Mouse (Mus musculus) kidney, embryonic 16.5 days (tissue): ENCODE results near the gene Rbfox1. TPM values are rescaled to one million over a fixed set of nuclear protein-coding genes. Genes with fewer than 3 reads are reported as not detected.
A peak's percentile ranks its signal among the peaks of the same experiment; 100 is the strongest.

Source experiments
- ATAC-seq: fragments of 200-750 bp; cut with Nextera tagmentation; 2 replicates; pipeline ENCODE4 v1.8.0; 2017; ENCODE audit warnings: moderate TSS enrichment; ENCODE audit not compliant: low FRiP score, low TSS enrichment
- H3K27ac ChIP-seq: fragments of 300-500 bp; sonication (generic); 2 replicates; pipeline ENCODE4 v1.5.1; 2014; ENCODE audit warnings: low read length
- H3K27me3 ChIP-seq: fragments of 300-500 bp; sonication (generic); 2 replicates; pipeline ENCODE4 v1.6.1; 2014; ENCODE audit warnings: low read length, control low read depth, mixed read lengths; ENCODE audit not compliant: insufficient read depth
- H3K36me3 ChIP-seq: fragments of 300-500 bp; sonication (generic); 2 replicates; pipeline ENCODE4 v1.6.1; 2014; ENCODE audit warnings: low read length, control low read depth, mixed read lengths; ENCODE audit not compliant: insufficient read depth
- H3K4me1 ChIP-seq: fragments of 300-500 bp; sonication (generic); 2 replicates; pipeline ENCODE4 v1.6.1; 2014; ENCODE audit warnings: low read length, control low read depth, mixed read lengths; ENCODE audit not compliant: insufficient read depth
- H3K4me2 ChIP-seq: fragments of 300-500 bp; sonication (generic); replicated peaks from 2 replicates; pipeline ENCODE4 v1.6.1; 2014; ENCODE audit warnings: low read depth, low read length
- H3K4me3 ChIP-seq: fragments of 300-500 bp; sonication (generic); 2 replicates; pipeline ENCODE4 v1.5.1; 2014; ENCODE audit warnings: mild to moderate bottlenecking, low read length
- H3K9ac ChIP-seq: fragments of 300-500 bp; sonication (generic); replicated peaks from 2 replicates; pipeline ENCODE4 v1.6.1; 2014; ENCODE audit warnings: low read length
- H3K9me3 ChIP-seq: fragments of 300-500 bp; sonication (generic); 2 replicates; pipeline ENCODE4 v1.6.1; 2016; ENCODE audit warnings: low read length, control low read depth
- WGBS: fragments of 180-500 bp; shearing (Covaris S2); extraction: QIAGEN DNeasy Blood & Tissue Kit; methylation state at CpG from one replicate; pipeline ENCODE4 v1.1.7; 2014; 5-methylcytosine and 5-hydroxymethylcytosine counted together
- polyA plus RNA-seq: library from polyadenylated mRNA; unstranded; fragments of >200 nt; fragmentation: Nextera tagmentation; extraction: Ambion mirVana; gene quantifications from 2 replicates; pipeline ENCODE4 v1.2.1, GENCODE M21; 2015

Gene Rbfox1
- polyA plus RNA-seq, 1 experiment from 2014 or later = 5.4 TPM

DNA sequence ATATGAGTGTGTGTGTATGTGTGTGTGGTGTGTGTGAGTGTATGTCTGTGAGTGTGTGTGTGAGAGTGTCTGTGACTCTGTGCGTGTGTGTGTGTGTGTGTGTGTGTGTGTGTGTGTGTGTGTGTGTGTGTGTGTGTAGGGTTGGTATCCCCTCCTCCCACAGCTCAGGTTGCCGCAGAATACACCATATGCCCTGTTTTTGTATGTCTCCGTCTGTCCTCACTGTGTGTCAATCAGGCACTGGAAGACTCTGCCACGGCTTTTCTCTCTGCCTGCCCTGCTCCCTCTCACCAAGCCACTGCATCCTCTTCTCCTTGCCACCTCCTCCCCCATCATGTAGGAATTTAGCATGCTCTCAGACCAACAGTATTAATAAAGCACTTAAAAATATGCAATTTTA lies 1084.8 kb downstream of the Rbfox1 start:
- no peak overlapping the region for H3K9ac ChIP-seq
- H3K4me3 ChIP-seq = no peak overlapping the region
- H3K36me3 ChIP-seq = no peaks in the 10 kb centered on the region
- H3K27me3 ChIP-seq = no peaks in the 10 kb centered on the region
- no peak for ATAC-seq
- WGBS = 55% methylated on average over 2 of the region's 4 CpGs
- no peak overlapping the region for H3K4me2 ChIP-seq
- H3K4me1 ChIP-seq = no peaks in the 10 kb centered on the region
- no peaks in the 10 kb centered on the region for H3K9me3 ChIP-seq
- no peak overlapping the region for H3K27ac ChIP-seq

DNA sequence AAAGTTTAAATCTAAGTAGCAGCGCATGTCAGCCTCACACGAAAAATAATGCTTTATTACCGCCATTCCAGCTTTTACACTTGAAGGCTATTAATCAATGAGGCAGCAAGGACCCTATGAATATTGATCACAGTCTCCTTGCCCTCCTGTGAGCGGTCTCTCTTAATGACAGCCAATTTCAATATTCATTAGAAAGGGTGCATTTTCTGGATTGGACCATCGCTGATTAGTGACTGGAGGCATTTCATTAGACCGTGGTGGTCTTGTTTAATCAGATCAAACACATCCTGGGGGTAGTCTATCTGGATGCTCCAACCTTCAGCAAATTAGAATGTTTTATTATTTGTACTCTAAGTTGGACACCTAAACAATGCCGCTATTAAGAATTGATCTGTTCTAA lies 1091.2 kb downstream of the Rbfox1 start:
- Histone ChIP-seq H3K36me3 (no peaks in the 10 kb centered on the region), H3K9me3 (no peaks in the 10 kb centered on the region), H3K27me3 (no peaks in the 10 kb centered on the region), H3K4me2 (no peak overlapping the region), H3K4me1 (no peaks in the 10 kb centered on the region), H3K4me3 (no peak overlapping the region), H3K9ac (no peak overlapping the region), H3K27ac (no peak overlapping the region)
- ATAC-seq = no peak
- WGBS = 76% methylated on average over 7 of the region's 7 CpGs

DNA sequence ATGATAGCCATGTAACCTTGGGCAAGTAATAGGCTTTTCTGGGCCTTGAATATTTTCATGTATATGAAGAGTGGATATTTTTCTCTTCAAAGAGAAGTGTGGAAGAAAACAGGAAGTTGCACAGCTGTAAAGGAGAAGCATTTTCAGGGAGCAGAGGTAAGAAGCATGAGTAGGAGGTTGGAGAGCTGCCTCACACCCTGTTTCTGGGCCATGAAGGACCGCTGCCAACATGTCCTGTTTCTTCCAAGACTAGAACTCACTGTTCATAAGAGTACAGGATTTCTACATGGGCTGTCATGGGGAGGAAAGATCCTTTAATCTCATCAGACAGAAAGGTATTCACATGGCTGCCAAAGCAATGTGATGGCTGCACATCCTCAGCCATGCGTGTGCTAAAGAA lies 1098.8 kb downstream of the Rbfox1 start:
- H3K4me3 ChIP-seq = no peak overlapping the region
- no peak overlapping the region for H3K4me2 ChIP-seq
- H3K4me1 ChIP-seq = no peaks in the 10 kb centered on the region
- no peaks in the 10 kb centered on the region for H3K36me3 ChIP-seq
- H3K27ac ChIP-seq = no peak overlapping the region
- no peak overlapping the region for H3K9ac ChIP-seq
- 95% methylated on average over 2 of the region's 2 CpGs for WGBS
- H3K27me3 ChIP-seq = no peaks in the 10 kb centered on the region
- ATAC-seq = no peak
- no peaks in the 10 kb centered on the region for H3K9me3 ChIP-seq

DNA sequence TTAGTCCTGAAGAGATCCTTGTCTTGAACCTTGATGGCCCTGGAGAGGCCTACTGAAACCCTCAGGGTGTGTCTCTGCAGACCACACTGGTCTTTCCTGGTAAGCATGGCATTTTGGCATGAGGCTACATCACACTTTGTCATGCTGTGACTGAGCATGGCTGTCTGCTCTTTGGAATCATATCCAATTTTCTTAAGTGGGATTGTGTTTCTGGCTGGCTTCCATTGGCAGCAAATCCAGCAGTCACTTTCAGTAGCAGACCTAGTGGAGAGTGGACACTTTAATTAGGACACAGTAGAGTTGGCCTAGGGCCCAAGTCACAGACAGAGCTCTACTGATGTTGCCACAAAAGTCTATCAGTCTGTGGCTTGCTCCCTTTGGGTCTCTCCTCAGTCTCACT lies 1100.9 kb downstream of the Rbfox1 start:
- no peaks in the 10 kb centered on the region for H3K27me3 ChIP-seq
- ATAC-seq = 0 out of 2 replicates have a peak, but pooled peaks have one; percentile 49
- H3K4me1 ChIP-seq = no peaks in the 10 kb centered on the region
- no peaks in the 10 kb centered on the region for H3K36me3 ChIP-seq
- H3K9ac ChIP-seq = no peak overlapping the region
- H3K27ac ChIP-seq = no peak overlapping the region
- no peak overlapping the region for H3K4me3 ChIP-seq
- no peaks in the 10 kb centered on the region for H3K9me3 ChIP-seq
- no peak overlapping the region for H3K4me2 ChIP-seq

DNA sequence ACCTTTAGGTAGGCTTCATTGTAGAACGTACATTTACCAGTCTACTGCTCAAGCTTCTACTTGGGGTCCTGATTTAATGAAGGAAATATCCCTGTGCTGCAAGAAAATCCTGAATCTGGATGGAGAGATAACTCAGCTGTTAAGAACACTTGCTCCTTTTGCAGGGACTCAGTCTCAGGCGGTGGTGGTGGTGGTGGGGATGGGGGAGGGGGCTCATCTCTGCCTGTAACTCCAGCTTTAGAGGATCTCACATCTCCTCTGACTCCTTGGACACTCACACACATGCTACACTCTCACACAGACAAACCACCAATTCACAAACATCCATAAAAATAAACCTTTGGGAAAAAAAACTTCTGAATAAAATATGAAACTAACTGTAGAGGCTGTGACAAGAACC lies 1101.3 kb downstream of the Rbfox1 start:
- Histone ChIP-seq H3K4me2 (no peak overlapping the region), H3K27ac (no peak overlapping the region)
- ATAC-seq = no peak

DNA sequence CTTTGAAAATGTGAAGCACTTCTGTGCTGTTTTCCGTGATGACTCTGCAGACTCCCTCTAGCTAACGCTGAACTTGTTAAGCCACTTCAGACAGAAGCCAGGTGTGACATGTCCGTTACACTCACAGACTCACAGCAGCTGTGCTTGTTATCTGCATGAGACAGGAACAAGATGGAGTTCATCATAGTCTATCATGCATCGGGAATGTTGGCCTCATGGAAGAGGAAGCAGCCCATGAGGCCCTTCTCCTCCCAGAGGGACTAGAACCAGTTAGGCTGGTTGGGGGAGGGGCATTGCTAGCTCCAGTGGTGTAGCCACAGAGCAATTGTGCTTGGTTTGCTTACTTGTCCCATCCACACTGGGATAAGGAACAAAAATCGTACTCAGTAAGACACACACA lies 1107.1 kb downstream of the Rbfox1 start:
- Histone ChIP-seq H3K9me3 (peaks cover 8% of the 10 kb centered on the region), H3K4me3 (no peak overlapping the region), H3K36me3 (no peaks in the 10 kb centered on the region), H3K27me3 (no peaks in the 10 kb centered on the region), H3K4me2 (no peak overlapping the region), H3K27ac (no peak overlapping the region), H3K4me1 (no peaks in the 10 kb centered on the region), H3K9ac (no peak overlapping the region)
- WGBS = 59% methylated on average over 5 of the region's 5 CpGs
- ATAC-seq = peak; percentile 70

More for the DNA sequence above, 1101.3 kb downstream of the Rbfox1 start:
- peaks cover 3% of the 10 kb centered on the region; the same call in 1 of the 2 replicates for H3K9me3 ChIP-seq
- H3K9ac ChIP-seq = no peak overlapping the region
- no peak overlapping the region for H3K4me3 ChIP-seq
- no peaks in the 10 kb centered on the region for H3K4me1 ChIP-seq
- WGBS = 68% methylated on average over 2 of the region's 2 CpGs
- H3K36me3 ChIP-seq = no peaks in the 10 kb centered on the region
- H3K27me3 ChIP-seq = no peaks in the 10 kb centered on the region

DNA sequence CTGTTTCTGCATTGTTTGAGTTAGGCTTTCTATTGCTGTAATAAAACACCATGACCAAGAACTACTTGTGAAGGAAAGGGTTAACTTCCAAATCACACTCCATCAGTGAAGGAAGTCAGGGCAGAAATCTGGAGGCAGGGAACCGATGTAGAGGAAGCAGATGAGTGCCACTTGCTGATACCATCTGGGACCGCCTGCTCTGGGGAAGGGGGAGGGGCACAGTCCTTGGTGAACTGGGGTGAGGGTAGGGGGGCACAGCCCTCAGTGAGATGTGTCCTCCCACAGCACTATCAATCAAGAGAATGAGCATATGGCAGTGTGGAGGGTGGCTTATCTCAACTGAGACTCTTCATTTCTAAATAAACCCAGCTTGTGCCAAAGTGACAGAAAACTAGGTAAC lies 1108.0 kb downstream of the Rbfox1 start:
- H3K27ac ChIP-seq = no peak overlapping the region
- ATAC-seq = no peak
- H3K36me3 ChIP-seq = no peaks in the 10 kb centered on the region
- H3K27me3 ChIP-seq = no peaks in the 10 kb centered on the region
- no peak overlapping the region for H3K4me3 ChIP-seq
- 7% methylated on average over 2 of the region's 2 CpGs for WGBS
- H3K9me3 ChIP-seq = peaks cover 8% of the 10 kb centered on the region
- no peak overlapping the region for H3K9ac ChIP-seq
- no peak overlapping the region for H3K4me2 ChIP-seq
- no peaks in the 10 kb centered on the region for H3K4me1 ChIP-seq

DNA sequence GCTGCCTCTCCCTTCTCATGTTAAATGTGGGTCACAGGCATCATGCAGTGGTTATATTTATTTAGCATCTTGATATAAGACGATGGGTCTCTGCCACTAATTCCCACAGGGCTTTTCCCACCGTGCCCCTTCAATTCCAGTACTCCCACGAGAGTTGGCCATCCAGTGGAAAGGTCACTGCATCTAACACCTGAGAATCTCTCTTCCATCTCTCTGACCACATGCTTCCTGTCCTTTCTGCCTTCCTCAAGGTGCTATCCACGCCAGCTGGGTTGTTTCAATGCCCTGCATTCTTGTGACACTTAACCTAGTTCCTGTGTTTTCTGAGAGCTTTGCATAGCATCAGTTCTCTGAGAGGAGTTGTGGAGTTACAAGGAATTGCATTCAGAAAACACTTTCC lies 1112.0 kb downstream of the Rbfox1 start:
- ATAC-seq = peak; percentile 59; the same call in 1 of the 2 replicates

DNA sequence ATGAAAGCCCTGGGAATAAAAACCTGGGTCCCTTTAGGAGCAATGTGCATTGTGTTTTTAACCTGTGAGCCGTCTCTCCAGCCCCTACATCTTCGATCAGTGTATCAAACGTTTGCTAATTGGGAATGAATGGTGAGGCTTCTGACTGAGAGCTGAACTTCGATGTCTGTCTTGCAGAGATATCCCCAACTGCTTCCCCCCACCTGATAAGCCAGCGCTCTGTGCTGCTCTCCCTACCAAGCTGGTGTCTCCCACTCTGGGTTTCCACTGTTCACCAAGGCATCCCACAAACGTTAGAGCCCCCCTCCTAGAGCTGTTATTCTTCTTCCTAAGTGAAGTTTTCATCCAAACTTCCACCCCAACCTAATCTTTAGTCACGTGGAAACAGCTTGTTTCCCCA lies 1112.7 kb downstream of the Rbfox1 start:
- H3K4me2 ChIP-seq = no peak overlapping the region
- H3K9ac ChIP-seq = no peak overlapping the region
- no peak for ATAC-seq
- H3K9me3 ChIP-seq = no peaks in the 10 kb centered on the region
- WGBS = 51% methylated on average over 7 of the region's 7 CpGs
- H3K27ac ChIP-seq = no peak overlapping the region
- no peaks in the 10 kb centered on the region for H3K27me3 ChIP-seq
- H3K4me3 ChIP-seq = no peak overlapping the region
- no peaks in the 10 kb centered on the region for H3K36me3 ChIP-seq
- H3K4me1 ChIP-seq = no peaks in the 10 kb centered on the region

More for the DNA sequence above, 1112.0 kb downstream of the Rbfox1 start:
- H3K4me3 ChIP-seq = no peak overlapping the region
- WGBS = 10% methylated on average over 4 of the region's 4 CpGs
- H3K9me3 ChIP-seq = no peaks in the 10 kb centered on the region
- H3K27ac ChIP-seq = no peak overlapping the region
- no peaks in the 10 kb centered on the region for H3K27me3 ChIP-seq
- no peaks in the 10 kb centered on the region for H3K4me1 ChIP-seq
- H3K9ac ChIP-seq = no peak overlapping the region
- H3K4me2 ChIP-seq = no peak overlapping the region
- H3K36me3 ChIP-seq = no peaks in the 10 kb centered on the region

DNA sequence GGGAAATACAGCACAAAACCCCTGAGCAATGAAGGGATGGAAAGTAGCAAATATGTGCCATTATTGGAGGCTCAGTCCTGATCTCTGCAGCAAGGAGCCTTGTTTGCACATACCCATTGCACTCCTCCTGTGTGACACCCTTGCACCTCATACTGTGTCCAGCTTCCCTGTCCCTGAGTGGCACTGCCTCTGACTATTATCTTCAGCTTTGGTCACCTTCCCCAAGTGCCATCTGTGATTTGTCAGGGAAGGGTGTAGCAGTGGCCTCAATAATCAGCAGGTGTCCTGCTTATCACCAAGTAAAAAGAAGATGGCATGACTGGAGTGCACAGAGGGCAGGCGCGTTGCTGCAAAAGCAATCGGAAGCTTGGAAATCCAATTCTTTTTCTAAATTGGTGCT lies 1119.4 kb downstream of the Rbfox1 start:
- no peak overlapping the region for H3K27ac ChIP-seq
- 92% methylated on average over 3 of the region's 3 CpGs for WGBS
- H3K4me1 ChIP-seq = no peaks in the 10 kb centered on the region
- no peaks in the 10 kb centered on the region for H3K36me3 ChIP-seq
- no peaks in the 10 kb centered on the region for H3K27me3 ChIP-seq
- H3K4me3 ChIP-seq = no peak overlapping the region
- no peak overlapping the region for H3K9ac ChIP-seq
- ATAC-seq = no peak
- no peaks in the 10 kb centered on the region for H3K9me3 ChIP-seq
- H3K4me2 ChIP-seq = no peak overlapping the region

DNA sequence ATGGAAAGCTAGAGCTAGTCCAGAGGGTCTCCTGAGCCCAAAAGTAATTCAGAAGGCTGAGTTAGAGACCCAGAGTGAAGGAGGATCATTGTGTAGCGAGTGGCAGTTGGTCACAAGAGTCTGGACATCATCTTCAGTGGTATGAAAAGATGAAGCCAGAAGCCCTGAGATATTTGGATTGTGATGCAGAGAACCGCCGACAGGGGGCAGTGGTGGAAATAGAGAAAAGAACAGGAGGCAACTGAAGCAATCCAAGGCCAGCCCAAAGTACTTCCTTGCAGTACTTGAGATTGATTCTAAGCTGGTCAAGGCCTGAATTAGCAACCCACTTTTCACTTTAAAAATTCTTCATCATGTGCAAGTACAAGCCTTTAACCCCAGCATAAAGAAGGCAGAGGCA lies 1120.3 kb downstream of the Rbfox1 start:
- H3K4me2 ChIP-seq = no peak overlapping the region
- WGBS = 27% methylated on average over 3 of the region's 3 CpGs
- H3K9ac ChIP-seq = no peak overlapping the region
- ATAC-seq = no peak
- H3K36me3 ChIP-seq = no peaks in the 10 kb centered on the region
- H3K4me3 ChIP-seq = no peak overlapping the region
- H3K27ac ChIP-seq = no peak overlapping the region
- no peaks in the 10 kb centered on the region for H3K27me3 ChIP-seq
- H3K4me1 ChIP-seq = no peaks in the 10 kb centered on the region
- no peaks in the 10 kb centered on the region for H3K9me3 ChIP-seq
